Mouse (Mus musculus) neural tube, embryonic 13.5 days (tissue): ENCODE measurements at regions not wholly inside any gene's neighbourhood (a gene's known extent, or its start where the extent isn't known, plus 50 kb on each side); places are given as distances from the start of the nearest gene placed in this dataset.

Experiments used
- ATAC-seq: fragments of 200-750 bp; cut with Nextera tagmentation; 2 replicates; pipeline ENCODE4 v1.8.0; 2017; ENCODE audit warnings: low read depth, mild to moderate bottlenecking, moderate TSS enrichment, moderate library complexity
- H3K27ac ChIP-seq: fragments of 300-500 bp; sonication (generic); replicated peaks from 2 replicates; pipeline ENCODE4 v1.5.1; 2015; ENCODE audit warnings: moderate library complexity, mild to moderate bottlenecking, inconsistent platforms
- H3K27me3 ChIP-seq: fragments of 300-500 bp; sonication (generic); 2 replicates; pipeline ENCODE4 v1.6.1; 2015; ENCODE audit warnings: mild to moderate bottlenecking, inconsistent platforms
- H3K36me3 ChIP-seq: fragments of 300-500 bp; sonication (generic); 2 replicates; pipeline ENCODE4 v1.6.1; 2015; ENCODE audit warnings: mild to moderate bottlenecking, inconsistent platforms
- H3K4me1 ChIP-seq: fragments of 300-500 bp; sonication (generic); replicated peaks from 2 replicates; pipeline ENCODE4 v1.6.1; 2015; ENCODE audit warnings: inconsistent platforms
- H3K4me2 ChIP-seq: fragments of 300-500 bp; sonication (generic); 2 replicates; pipeline ENCODE4 v1.6.1; 2015; ENCODE audit warnings: inconsistent platforms, mild to moderate bottlenecking, moderate library complexity
- H3K4me3 ChIP-seq: fragments of 300-500 bp; sonication (generic); 2 replicates; pipeline ENCODE4 v1.5.1; 2015; ENCODE audit warnings: mild to moderate bottlenecking, inconsistent platforms
- H3K9ac ChIP-seq: fragments of 300-500 bp; sonication (generic); 2 replicates; pipeline ENCODE4 v1.6.1; 2015; ENCODE audit warnings: moderate library complexity, mild to moderate bottlenecking, inconsistent platforms
- H3K9me3 ChIP-seq: fragments of 300-500 bp; sonication (generic); 2 replicates; pipeline ENCODE4 v1.6.1; 2016; ENCODE audit warnings: inconsistent platforms
- WGBS: fragments of 180-500 bp; shearing (Covaris S2); methylation state at CpG from one replicate; pipeline ENCODE4 v1.1.7; 2015; 5-methylcytosine and 5-hydroxymethylcytosine counted together

GRCm38 (mm10) chr1:183808168-183808567 is 204.9 kb upstream of the Dusp10 start:
- H3K9ac ChIP-seq, result no peak overlapping the region
- WGBS, result 92% methylated on average over 2 of the region's 2 CpGs
- no peak overlapping the region for H3K4me2 ChIP-seq
- H3K36me3 ChIP-seq, result no peaks in the 10 kb centered on the region
- H3K4me1 ChIP-seq, result no peaks in the 10 kb centered on the region
- no peak overlapping the region for H3K4me3 ChIP-seq
- H3K27me3 ChIP-seq, result no peaks in the 10 kb centered on the region
- no peaks in the 10 kb centered on the region for H3K9me3 ChIP-seq
- no peak for ATAC-seq
- no peak overlapping the region for H3K27ac ChIP-seq

- WGBS, result 69% methylated on average over 5 of the region's 5 CpGs
- Histone ChIP-seq H3K4me1 (no peaks in the 10 kb centered on the region), H3K9ac (no peak overlapping the region), H3K36me3 (no peaks in the 10 kb centered on the region), H3K27me3 (no peaks in the 10 kb centered on the region), H3K9me3 (no peaks in the 10 kb centered on the region), H3K4me2 (no peak overlapping the region), H3K4me3 (no peak overlapping the region), H3K27ac (no peak overlapping the region)
- ATAC-seq, result no peak
These were observed 192.5 kb upstream of the Dusp10 start for GRCm38 (mm10) chr1:183820555-183820954.

GRCm38 (mm10) chr1:183826300-183826699 is 186.8 kb upstream of the Dusp10 start:
- no peaks in the 10 kb centered on the region for H3K27me3 ChIP-seq
- 30% methylated on average over 4 of the region's 4 CpGs for WGBS
- no peak overlapping the region for H3K4me3 ChIP-seq
- no peak overlapping the region for H3K9ac ChIP-seq
- no peaks in the 10 kb centered on the region for H3K9me3 ChIP-seq
- H3K27ac ChIP-seq, result no peak overlapping the region
- no peaks in the 10 kb centered on the region for H3K4me1 ChIP-seq
- no peak overlapping the region for H3K4me2 ChIP-seq
- H3K36me3 ChIP-seq, result no peaks in the 10 kb centered on the region
- no peak for ATAC-seq

- Histone ChIP-seq H3K27ac (no peak overlapping the region), H3K36me3 (no peaks in the 10 kb centered on the region), H3K27me3 (no peaks in the 10 kb centered on the region), H3K9me3 (no peaks in the 10 kb centered on the region), H3K4me1 (no peaks in the 10 kb centered on the region), H3K4me2 (no peak overlapping the region), H3K9ac (no peak overlapping the region), H3K4me3 (no peak overlapping the region)
- 79% methylated on average over 4 of the region's 4 CpGs for WGBS
- no peak for ATAC-seq
These were observed 168.0 kb upstream of the Dusp10 start for GRCm38 (mm10) chr1:183845135-183845534.

GRCm38 (mm10) chr1:183853956-183854613 is 159.0 kb upstream of the Dusp10 start:
- H3K27me3 ChIP-seq, result no peaks in the 10 kb centered on the region
- no peaks in the 10 kb centered on the region; the same call in 1 of the 2 replicates for H3K9me3 ChIP-seq
- H3K4me3 ChIP-seq, result no peak overlapping the region
- ATAC-seq, result no peak
- WGBS, result 71% methylated on average over 3 of the region's 3 CpGs
- H3K4me1 ChIP-seq, result no peaks in the 10 kb centered on the region
- H3K9ac ChIP-seq, result no peak overlapping the region
- H3K36me3 ChIP-seq, result no peaks in the 10 kb centered on the region
- no peak overlapping the region for H3K4me2 ChIP-seq
- H3K27ac ChIP-seq, result no peak overlapping the region

- no peaks in the 10 kb centered on the region for H3K27me3 ChIP-seq
- no peak overlapping the region for H3K27ac ChIP-seq
- H3K9ac ChIP-seq, result no peak overlapping the region
- ATAC-seq, result no peak
- H3K4me1 ChIP-seq, result no peaks in the 10 kb centered on the region
- no peak overlapping the region for H3K4me3 ChIP-seq
- 63% methylated on average over 4 of the region's 4 CpGs for WGBS
- no peaks in the 10 kb centered on the region for H3K9me3 ChIP-seq
- H3K36me3 ChIP-seq, result no peaks in the 10 kb centered on the region
- H3K4me2 ChIP-seq, result no peak overlapping the region
These were observed 148.0 kb upstream of the Dusp10 start for GRCm38 (mm10) chr1:183865111-183865510.

- H3K4me3 ChIP-seq, result no peak overlapping the region
- no peak overlapping the region for H3K27ac ChIP-seq
- no peak overlapping the region for H3K4me2 ChIP-seq
- H3K36me3 ChIP-seq, result no peaks in the 10 kb centered on the region
- H3K4me1 ChIP-seq, result no peaks in the 10 kb centered on the region
- no peaks in the 10 kb centered on the region for H3K27me3 ChIP-seq
- no peak overlapping the region for H3K9ac ChIP-seq
- H3K9me3 ChIP-seq, result no peaks in the 10 kb centered on the region
- no peak for ATAC-seq
- WGBS, result 89% methylated on average over 3 of the region's 3 CpGs
These were observed 147.5 kb upstream of the Dusp10 start for GRCm38 (mm10) chr1:183865586-183865985.

- ATAC-seq, result no peak
These were observed 144.1 kb upstream of the Dusp10 start for GRCm38 (mm10) chr1:183868965-183869364.

GRCm38 (mm10) chr1:183895936-183896335 is 117.2 kb upstream of the Dusp10 start:
- 89% methylated on average over 3 of the region's 3 CpGs for WGBS
- ATAC-seq, result no peak
- no peaks in the 10 kb centered on the region for H3K36me3 ChIP-seq

More at GRCm38 (mm10) chr1:183868965-183869364, 144.1 kb upstream of the Dusp10 start:
- Histone ChIP-seq H3K9me3 (no peaks in the 10 kb centered on the region), H3K27me3 (no peaks in the 10 kb centered on the region), H3K4me2 (no peak overlapping the region), H3K4me1 (no peaks in the 10 kb centered on the region), H3K36me3 (no peaks in the 10 kb centered on the region), H3K27ac (no peak overlapping the region), H3K4me3 (no peak overlapping the region), H3K9ac (no peak overlapping the region)
- WGBS, result 96% methylated on average over 5 of the region's 5 CpGs

GRCm38 (mm10) chr1:183898091-183898490 is 115.0 kb upstream of the Dusp10 start:
- Histone ChIP-seq H3K36me3 (no peaks in the 10 kb centered on the region), H3K9me3 (no peaks in the 10 kb centered on the region), H3K4me2 (no peak overlapping the region), H3K4me1 (no peaks in the 10 kb centered on the region), H3K27ac (no peak overlapping the region), H3K4me3 (no peak overlapping the region), H3K27me3 (no peaks in the 10 kb centered on the region), H3K9ac (no peak overlapping the region)
- 61% methylated on average over 3 of the region's 3 CpGs for WGBS
- no peak for ATAC-seq

More at GRCm38 (mm10) chr1:183895936-183896335, 117.2 kb upstream of the Dusp10 start:
- no peak overlapping the region for H3K4me2 ChIP-seq
- no peak overlapping the region for H3K4me3 ChIP-seq
- no peaks in the 10 kb centered on the region for H3K9me3 ChIP-seq
- no peaks in the 10 kb centered on the region; the same call in 1 of the 2 replicates for H3K4me1 ChIP-seq
- no peaks in the 10 kb centered on the region for H3K27me3 ChIP-seq
- no peak overlapping the region for H3K9ac ChIP-seq
- no peak overlapping the region for H3K27ac ChIP-seq

- Histone ChIP-seq H3K9ac (no peak overlapping the region), H3K4me1 (no peaks in the 10 kb centered on the region), H3K36me3 (no peaks in the 10 kb centered on the region), H3K27ac (no peak overlapping the region), H3K4me2 (no peak overlapping the region), H3K4me3 (no peak overlapping the region), H3K27me3 (no peaks in the 10 kb centered on the region), H3K9me3 (no peaks in the 10 kb centered on the region)
- 87% methylated on average over 7 of the region's 7 CpGs for WGBS
- no peak for ATAC-seq
These were observed 108.5 kb upstream of the Dusp10 start for GRCm38 (mm10) chr1:183904564-183904963.

GRCm38 (mm10) chr1:183905345-183906142 is 107.6 kb upstream of the Dusp10 start:
- H3K36me3 ChIP-seq, result no peaks in the 10 kb centered on the region
- 76% methylated on average over 11 of the region's 11 CpGs for WGBS
- H3K9me3 ChIP-seq, result no peaks in the 10 kb centered on the region
- H3K27me3 ChIP-seq, result no peaks in the 10 kb centered on the region
- H3K4me2 ChIP-seq, result no peak overlapping the region
- no peak for ATAC-seq
- no peak overlapping the region for H3K27ac ChIP-seq
- H3K9ac ChIP-seq, result no peak overlapping the region
- H3K4me3 ChIP-seq, result no peak overlapping the region
- no peaks in the 10 kb centered on the region for H3K4me1 ChIP-seq
